Mouse (Mus musculus) forebrain, embryonic 11.5 days (tissue): ENCODE measurements at regions not wholly inside any gene's neighbourhood (a gene's known extent, or its start where the extent isn't known, plus 50 kb on each side); places are given as distances from the start of the nearest gene placed in this dataset.

ENCODE experiments used
- ATAC-seq: fragments of 200-750 bp; cut with Nextera tagmentation; replicated peaks from 2 replicates; pipeline ENCODE4 v1.8.0; 2017; ENCODE audit warnings: moderate TSS enrichment; ENCODE audit not compliant: low FRiP score
- DNase-seq: peaks from one replicate; pipeline ENCODE4 v3.0.0-alpha.2; 2017; ENCODE audit warnings: low spot score
- H3K27ac ChIP-seq: fragments of 300-500 bp; sonication (generic); 2 replicates; pipeline ENCODE4 v1.5.1; 2014; ENCODE audit warnings: low read depth, low read length
- H3K27me3 ChIP-seq: fragments of 300-500 bp; sonication (generic); 2 replicates; pipeline ENCODE4 v1.6.1; 2014; ENCODE audit warnings: mild to moderate bottlenecking, low read length, mixed read lengths; ENCODE audit not compliant: control insufficient read depth, insufficient read depth
- H3K36me3 ChIP-seq: fragments of 300-500 bp; sonication (generic); 2 replicates; pipeline ENCODE4 v1.6.1; 2014; ENCODE audit warnings: mild to moderate bottlenecking, low read length, moderate library complexity, mixed read lengths; ENCODE audit not compliant: control insufficient read depth, insufficient read depth
- H3K4me1 ChIP-seq: fragments of 300-500 bp; sonication (generic); replicated peaks from 2 replicates; pipeline ENCODE4 v1.6.1; 2014; ENCODE audit warnings: low read length, mixed read lengths; ENCODE audit not compliant: control insufficient read depth, insufficient read depth
- H3K4me2 ChIP-seq: fragments of 300-500 bp; sonication (generic); 2 replicates; pipeline ENCODE4 v1.6.1; 2014; ENCODE audit warnings: low read depth, mild to moderate bottlenecking, low read length, moderate library complexity, mixed read lengths; ENCODE audit not compliant: severe bottlenecking
- H3K4me3 ChIP-seq: fragments of 300-500 bp; sonication (generic); 2 replicates; pipeline ENCODE4 v1.5.1; 2014; ENCODE audit warnings: low read depth, low read length
- H3K9ac ChIP-seq: fragments of 300-500 bp; sonication (generic); 2 replicates; pipeline ENCODE4 v1.6.1; 2014; ENCODE audit warnings: low read length
- H3K9me3 ChIP-seq: fragments of 300-500 bp; sonication (generic); 2 replicates; pipeline ENCODE4 v1.6.1; 2016; ENCODE audit warnings: low read length, mixed read lengths; ENCODE audit not compliant: control insufficient read depth
- WGBS: fragments of 180-500 bp; shearing (Covaris S2); extraction: QIAGEN DNeasy Blood & Tissue Kit; methylation state at CpG from one replicate; pipeline ENCODE4 v1.1.7; 2014; 5-methylcytosine and 5-hydroxymethylcytosine counted together

- Histone ChIP-seq H3K9me3 (no peaks in the 10 kb centered on the region), H3K36me3 (no peaks in the 10 kb centered on the region), H3K4me2 (no peak overlapping the region), H3K4me1 (0 out of 2 replicates have a peak, but pooled peaks cover 4% of the 10 kb centered on the region), H3K27me3 (no peaks in the 10 kb centered on the region), H3K27ac (no peak overlapping the region), H3K9ac (no peak overlapping the region), H3K4me3 (no peak overlapping the region)
- DNase-seq (no peak), ATAC-seq (no peak)
- WGBS: 71% methylated on average over 15 of the region's 15 CpGs
Observed at GRCm38 (mm10) chr12:112369581-112370371, 119.5 kb upstream of the A530016L24Rik start.

- Histone ChIP-seq H3K9ac (no peak overlapping the region), H3K4me3 (no peak overlapping the region), H3K9me3 (no peaks in the 10 kb centered on the region), H3K27me3 (no peaks in the 10 kb centered on the region), H3K36me3 (no peaks in the 10 kb centered on the region), H3K4me1 (0 out of 2 replicates have a peak, but pooled peaks cover 4% of the 10 kb centered on the region), H3K4me2 (no peak overlapping the region), H3K27ac (no peak overlapping the region)
- ATAC-seq (no peak), DNase-seq (no peak)
- WGBS: 84% methylated on average over 14 of the region's 14 CpGs
Observed at GRCm38 (mm10) chr12:112372234-112373050, 116.8 kb upstream of the A530016L24Rik start.

- no peaks in the 10 kb centered on the region for H3K27me3 ChIP-seq
- WGBS: 90% methylated on average over 7 of the region's 7 CpGs
- H3K36me3 ChIP-seq: no peaks in the 10 kb centered on the region
- no peaks in the 10 kb centered on the region for H3K9me3 ChIP-seq
- H3K4me2 ChIP-seq: no peak overlapping the region
- H3K4me1 ChIP-seq: peaks cover 16% of the 10 kb centered on the region; the same call in 1 of the 2 replicates
- DNase-seq (no peak), ATAC-seq (no peak)
- no peak overlapping the region for H3K27ac ChIP-seq
- H3K4me3 ChIP-seq: no peak overlapping the region
- H3K9ac ChIP-seq: no peak overlapping the region
Observed at GRCm38 (mm10) chr12:112373966-112374365, 115.3 kb upstream of the A530016L24Rik start.

- no peak for ATAC-seq
- 84% methylated on average over 5 of the region's 5 CpGs for WGBS
Observed at GRCm38 (mm10) chr12:112376236-112376635, 113.0 kb upstream of the A530016L24Rik start.

GRCm38 (mm10) chr12:112376701-112377100, 112.5 kb upstream of the A530016L24Rik start:
- H3K4me2 ChIP-seq: no peak overlapping the region
- no peak for ATAC-seq
- H3K9ac ChIP-seq: no peak overlapping the region
- peak; percentile 46 for DNase-seq
- no peaks in the 10 kb centered on the region for H3K27me3 ChIP-seq
- H3K4me3 ChIP-seq: no peak overlapping the region
- H3K36me3 ChIP-seq: no peaks in the 10 kb centered on the region
- WGBS: 91% methylated on average over 8 of the region's 8 CpGs
- no peaks in the 10 kb centered on the region for H3K9me3 ChIP-seq
- H3K27ac ChIP-seq: no peak overlapping the region
- peaks cover 14% of the 10 kb centered on the region; the same call in 1 of the 2 replicates for H3K4me1 ChIP-seq

More at GRCm38 (mm10) chr12:112376236-112376635, 113.0 kb upstream of the A530016L24Rik start:
- Histone ChIP-seq H3K4me3 (no peak overlapping the region), H3K4me2 (no peak overlapping the region), H3K27me3 (no peaks in the 10 kb centered on the region), H3K4me1 (peaks cover 14% of the 10 kb centered on the region; the same call in 1 of the 2 replicates), H3K9me3 (no peaks in the 10 kb centered on the region), H3K9ac (no peak overlapping the region), H3K27ac (no peak overlapping the region), H3K36me3 (no peaks in the 10 kb centered on the region)
- peak; percentile 42 for DNase-seq

GRCm38 (mm10) chr12:112378482-112379243, 110.6 kb upstream of the A530016L24Rik start:
- peak; percentile 70 for ATAC-seq
- DNase-seq: peak; percentile 53

GRCm38 (mm10) chr12:112387836-112388235, 101.4 kb upstream of the A530016L24Rik start:
- Histone ChIP-seq H3K9me3 (no peaks in the 10 kb centered on the region), H3K27me3 (no peaks in the 10 kb centered on the region), H3K4me3 (no peak overlapping the region), H3K4me2 (no peak overlapping the region), H3K9ac (no peak overlapping the region), H3K4me1 (peaks cover 3% of the 10 kb centered on the region; the same call in 1 of the 2 replicates), H3K36me3 (no peaks in the 10 kb centered on the region), H3K27ac (0 out of 2 replicates have a peak overlapping the region, but pooled peaks have one; percentile 1)
- WGBS: 73% methylated on average over 9 of the region's 9 CpGs
- DNase-seq: no peak
- no peak for ATAC-seq

More at GRCm38 (mm10) chr12:112378482-112379243, 110.6 kb upstream of the A530016L24Rik start:
- peaks cover 12% of the 10 kb centered on the region; the same call in 1 of the 2 replicates for H3K4me1 ChIP-seq
- no peak overlapping the region for H3K4me2 ChIP-seq
- H3K27me3 ChIP-seq: no peaks in the 10 kb centered on the region
- WGBS: 45% methylated on average over 13 of the region's 13 CpGs
- H3K9ac ChIP-seq: peak overlapping the region; percentile 32; the same call in 1 of the 2 replicates
- H3K9me3 ChIP-seq: no peaks in the 10 kb centered on the region
- H3K27ac ChIP-seq: peak overlapping the region; percentile 78
- no peak overlapping the region for H3K4me3 ChIP-seq
- no peaks in the 10 kb centered on the region for H3K36me3 ChIP-seq

- Histone ChIP-seq H3K4me3 (no peak overlapping the region), H3K9me3 (no peaks in the 10 kb centered on the region), H3K36me3 (no peaks in the 10 kb centered on the region), H3K9ac (no peak overlapping the region), H3K27me3 (no peaks in the 10 kb centered on the region), H3K4me2 (no peak overlapping the region), H3K27ac (no peak overlapping the region), H3K4me1 (no peaks in the 10 kb centered on the region)
- DNase-seq: no peak
- WGBS: 80% methylated on average over 13 of the region's 13 CpGs
- ATAC-seq: no peak
Observed at GRCm38 (mm10) chr12:112395909-112396308, 93.3 kb upstream of the A530016L24Rik start.
